Mouse (Mus musculus) olfactory bulb, adult 2 months (tissue): Measurements from ENCODE around the gene Zcrb1.

ENCODE experiments used
- CTCF ChIP-seq: fragments of 200-500 bp; IDR thresholded peaks from 2 replicates; pipeline ENCODE4 v1.5.1; 2012; ENCODE audit warnings: low read depth, mild to moderate bottlenecking, low read length, moderate library complexity; ENCODE audit not compliant: insufficient read depth
- POLR2A ChIP-seq: fragments of 200-500 bp; IDR thresholded peaks from 2 replicates; pipeline ENCODE4 v1.6.1; 2012; ENCODE audit warnings: mild to moderate bottlenecking, low read depth, low read length, moderate library complexity; ENCODE audit not compliant: insufficient read depth

DNA sequence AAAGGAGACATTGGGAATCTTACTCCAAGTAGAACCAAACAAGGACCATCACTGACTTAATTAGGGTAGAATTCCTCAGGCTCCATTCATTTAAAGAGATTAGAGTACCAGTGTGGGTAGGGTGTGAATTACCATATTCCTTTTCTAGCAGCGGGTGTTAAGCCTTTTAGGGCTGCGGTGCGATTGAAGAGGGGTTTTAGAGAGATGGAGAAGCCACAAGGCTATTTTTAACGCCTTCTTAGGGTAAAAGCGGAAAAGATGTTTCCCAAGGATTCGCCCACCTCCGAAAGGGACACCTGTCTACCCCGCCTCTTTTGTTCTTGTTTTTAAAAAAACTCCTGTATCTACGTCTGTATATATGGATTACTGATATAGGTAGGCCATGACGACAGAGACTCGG, 865 bp downstream of the Zcrb1 start:
- TF ChIP-seq POLR2A (no peak), CTCF (no peak)
